Mouse (Mus musculus) lung, postnatal 0 days (tissue): Measurements from ENCODE around the gene Gk. TPM values are rescaled to one million over a fixed set of nuclear protein-coding genes. Genes with fewer than 3 reads are reported as not detected.

Source experiments
- ATAC-seq: fragments of 200-750 bp; cut with Nextera tagmentation; 2 replicates; pipeline ENCODE4 v1.8.0; 2017; ENCODE audit warnings: moderate library complexity
- DNase-seq: peaks from one replicate; pipeline ENCODE4 v3.0.0-alpha.2; 2016; ENCODE audit warnings: low spot score
- H3K27ac ChIP-seq: fragments of 300-500 bp; sonication (generic); 2 replicates; pipeline ENCODE4 v1.5.1; 2014; ENCODE audit warnings: antibody characterized with exemption, mild to moderate bottlenecking, low read length, mixed read lengths
- H3K27me3 ChIP-seq: fragments of 300-500 bp; sonication (generic); replicated peaks from 2 replicates; pipeline ENCODE4 v1.6.1; 2014; ENCODE audit warnings: low read length, mixed read lengths; ENCODE audit not compliant: insufficient read depth
- H3K36me3 ChIP-seq: fragments of 300-500 bp; sonication (generic); 2 replicates; pipeline ENCODE4 v1.6.1; 2014; ENCODE audit warnings: low read length, mixed read lengths; ENCODE audit not compliant: insufficient read depth
- H3K4me1 ChIP-seq: fragments of 300-500 bp; sonication (generic); 2 replicates; pipeline ENCODE4 v1.6.1; 2014; ENCODE audit warnings: antibody characterized with exemption, low read depth, low read length, mixed read lengths; ENCODE audit not compliant: insufficient read depth
- H3K4me2 ChIP-seq: fragments of 300-500 bp; sonication (generic); replicated peaks from 2 replicates; pipeline ENCODE4 v1.6.1; 2014; ENCODE audit warnings: low read depth, mild to moderate bottlenecking, low read length, moderate library complexity, mixed read lengths
- H3K4me3 ChIP-seq: fragments of 300-500 bp; sonication (generic); 2 replicates; pipeline ENCODE4 v1.5.1; 2014; ENCODE audit warnings: low read depth, low read length
- H3K9ac ChIP-seq: fragments of 300-500 bp; sonication (generic); replicated peaks from 2 replicates; pipeline ENCODE4 v1.6.1; 2014; ENCODE audit warnings: low read depth, mild to moderate bottlenecking
- H3K9me3 ChIP-seq: fragments of 300-500 bp; sonication (generic); 2 replicates; pipeline ENCODE4 v1.6.1; 2016; ENCODE audit warnings: low read length, mixed read lengths
- CTCF ChIP-seq: IDR thresholded peaks from 2 replicates; pipeline ENCODE4 v1.5.1; 2016; ENCODE audit warnings: antibody characterized with exemption, mild to moderate bottlenecking
- EP300 ChIP-seq: IDR thresholded peaks from 2 replicates; pipeline ENCODE4 v1.6.1; 2016; ENCODE audit warnings: antibody characterized with exemption, mild to moderate bottlenecking, control low read depth
- WGBS: fragments of 180-500 bp; shearing (Covaris S2); extraction: QIAGEN DNeasy Blood & Tissue Kit; methylation state at CpG from one replicate; pipeline ENCODE4 v1.1.7; 2014; 5-methylcytosine and 5-hydroxymethylcytosine counted together
- polyA plus RNA-seq: library from polyadenylated mRNA; unstranded; fragments of >200 nt; fragmentation: Nextera tagmentation; extraction: Ambion mirVana; gene quantifications from 2 replicates; pipeline ENCODE4 v1.2.1, GENCODE M21; 2015

Gk gene
- polyA plus RNA-seq, 1 experiment from 2014 or later: 8.7 TPM

DNA sequence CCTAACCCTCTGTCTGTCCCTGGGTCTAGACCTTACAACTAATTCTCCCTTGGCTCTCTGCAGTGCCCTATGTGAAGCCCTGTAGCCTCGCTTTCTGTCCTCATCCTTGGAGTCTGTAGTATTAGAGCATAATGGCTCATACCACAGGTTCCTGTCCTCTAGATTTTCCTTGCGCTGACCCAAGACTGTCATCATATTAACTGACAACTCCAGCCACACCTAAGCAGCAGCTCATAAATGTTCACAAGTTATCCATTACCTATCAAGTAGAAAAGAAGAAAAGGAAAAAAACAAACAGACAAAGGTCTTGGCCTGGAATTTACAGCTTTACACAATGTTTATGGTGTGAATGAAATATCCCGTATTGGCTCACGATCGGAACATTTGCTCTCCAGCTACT lies 43.4 kb downstream of the Gk start:
- H3K4me2 ChIP-seq: no peak overlapping the region
- H3K27ac ChIP-seq: no peak overlapping the region
- H3K4me1 ChIP-seq: no peaks in the 10 kb centered on the region
- H3K27me3 ChIP-seq: no peaks in the 10 kb centered on the region
- H3K4me3 ChIP-seq: no peak overlapping the region
- H3K9me3 ChIP-seq: no peaks in the 10 kb centered on the region
- WGBS: 79% methylated on average over 5 of the region's 5 CpGs
- peak; percentile 13 for DNase-seq
- TF ChIP-seq CTCF (no peak), EP300 (no peak)
- no peak overlapping the region for H3K9ac ChIP-seq
- no peak for ATAC-seq
- H3K36me3 ChIP-seq: no peaks in the 10 kb centered on the region

GRCm38 (mm10) chrX:85731133-85731938 lies 45.3 kb downstream of the Gk start:
- no peaks in the 10 kb centered on the region for H3K4me1 ChIP-seq
- H3K9me3 ChIP-seq: no peaks in the 10 kb centered on the region
- 76% methylated on average over 9 of the region's 9 CpGs for WGBS
- no peak overlapping the region for H3K4me3 ChIP-seq
- no peaks in the 10 kb centered on the region for H3K36me3 ChIP-seq
- no peak overlapping the region for H3K27ac ChIP-seq
- no peaks in the 10 kb centered on the region for H3K27me3 ChIP-seq
- no peak for DNase-seq
- ATAC-seq: no peak
- H3K4me2 ChIP-seq: no peak overlapping the region
- H3K9ac ChIP-seq: no peak overlapping the region
- no peak for TF ChIP-seq EP300
- no peak for TF ChIP-seq CTCF

- Histone ChIP-seq H3K27ac (no peak overlapping the region), H3K9ac (no peak overlapping the region), H3K4me3 (no peak overlapping the region), H3K36me3 (no peaks in the 10 kb centered on the region), H3K9me3 (no peaks in the 10 kb centered on the region), H3K4me2 (no peak overlapping the region), H3K4me1 (no peaks in the 10 kb centered on the region), H3K27me3 (no peaks in the 10 kb centered on the region)
- ATAC-seq: no peak
- no peak for TF ChIP-seq EP300
- TF ChIP-seq CTCF: peak; percentile 62
- no peak for DNase-seq
Observed at GRCm38 (mm10) chrX:85721226-85721625, 55.4 kb downstream of the Gk start.

GRCm38 (mm10) chrX:85710399-85710798 lies 66.2 kb downstream of the Gk start:
- no peak for TF ChIP-seq CTCF
- no peak for TF ChIP-seq EP300
- DNase-seq: peak; percentile 27

GRCm38 (mm10) chrX:85705715-85706114 lies 70.9 kb downstream of the Gk start:
- no peaks in the 10 kb centered on the region for H3K36me3 ChIP-seq
- H3K4me1 ChIP-seq: no peaks in the 10 kb centered on the region
- TF ChIP-seq EP300 (no peak), CTCF (no peak)
- WGBS: 91% methylated on average over 3 of the region's 3 CpGs
- no peak overlapping the region for H3K4me3 ChIP-seq
- ATAC-seq: no peak
- no peak overlapping the region for H3K27ac ChIP-seq
- H3K27me3 ChIP-seq: no peaks in the 10 kb centered on the region
- DNase-seq: no peak
- no peak overlapping the region for H3K9ac ChIP-seq
- H3K4me2 ChIP-seq: no peak overlapping the region
- H3K9me3 ChIP-seq: no peaks in the 10 kb centered on the region

More at GRCm38 (mm10) chrX:85710399-85710798, 66.2 kb downstream of the Gk start:
- Histone ChIP-seq H3K27ac (no peak overlapping the region), H3K9me3 (no peaks in the 10 kb centered on the region), H3K4me2 (no peak overlapping the region), H3K36me3 (no peaks in the 10 kb centered on the region), H3K9ac (no peak overlapping the region), H3K27me3 (no peaks in the 10 kb centered on the region), H3K4me1 (no peaks in the 10 kb centered on the region), H3K4me3 (no peak overlapping the region)
- ATAC-seq: no peak
- 44% methylated on average over 3 of the region's 3 CpGs for WGBS

GRCm38 (mm10) chrX:85683723-85684122 lies 92.9 kb downstream of the Gk start:
- Histone ChIP-seq H3K9me3 (no peaks in the 10 kb centered on the region), H3K9ac (no peak overlapping the region), H3K27ac (no peak overlapping the region), H3K36me3 (no peaks in the 10 kb centered on the region), H3K4me2 (no peak overlapping the region), H3K4me1 (no peaks in the 10 kb centered on the region), H3K27me3 (no peaks in the 10 kb centered on the region), H3K4me3 (no peak overlapping the region)
- WGBS: 53% methylated on average over 2 of the region's 2 CpGs
- ATAC-seq (0 out of 2 replicates have a peak, but pooled peaks have one; percentile 12), DNase-seq (no peak)
- no peak for TF ChIP-seq EP300
- TF ChIP-seq CTCF: peak; percentile 30
